Mouse (Mus musculus) kidney, embryonic 14.5 days (tissue): ENCODE results near the gene 9930104L06Rik. TPM values are rescaled to one million over a fixed set of nuclear protein-coding genes. Genes with fewer than 3 reads are reported as not detected.

ENCODE experiments used
- ATAC-seq: fragments of 200-750 bp; cut with Nextera tagmentation; 2 replicates; pipeline ENCODE4 v1.8.0; 2017; ENCODE audit warnings: moderate number of reproducible peaks, mild to moderate bottlenecking, moderate TSS enrichment, moderate library complexity; ENCODE audit not compliant: low FRiP score, low TSS enrichment
- H3K27ac ChIP-seq: fragments of 300-500 bp; sonication (generic); 2 replicates; pipeline ENCODE4 v1.5.1; 2014; ENCODE audit warnings: low read depth, mild to moderate bottlenecking, low read length, moderate library complexity, mixed read lengths
- H3K27me3 ChIP-seq: fragments of 300-500 bp; sonication (generic); 2 replicates; pipeline ENCODE4 v1.6.1; 2014; ENCODE audit warnings: mild to moderate bottlenecking, low read length; ENCODE audit not compliant: control insufficient read depth, insufficient read depth
- H3K36me3 ChIP-seq: fragments of 300-500 bp; sonication (generic); 2 replicates; pipeline ENCODE4 v1.6.1; 2014; ENCODE audit warnings: low read length, mixed read lengths; ENCODE audit not compliant: control insufficient read depth, insufficient read depth
- H3K4me1 ChIP-seq: fragments of 300-500 bp; sonication (generic); 2 replicates; pipeline ENCODE4 v1.6.1; 2014; ENCODE audit warnings: low read length, mixed read lengths; ENCODE audit not compliant: control insufficient read depth, insufficient read depth
- H3K4me2 ChIP-seq: fragments of 300-500 bp; sonication (generic); replicated peaks from 2 replicates; pipeline ENCODE4 v1.6.1; 2014; ENCODE audit warnings: low read depth, mild to moderate bottlenecking, low read length
- H3K4me3 ChIP-seq: fragments of 300-500 bp; sonication (generic); 2 replicates; pipeline ENCODE4 v1.5.1; 2014; ENCODE audit warnings: mild to moderate bottlenecking, low read length
- H3K9ac ChIP-seq: fragments of 300-500 bp; sonication (generic); 2 replicates; pipeline ENCODE4 v1.6.1; 2014; ENCODE audit warnings: low read depth, mild to moderate bottlenecking, low read length, moderate library complexity
- H3K9me3 ChIP-seq: fragments of 300-500 bp; sonication (generic); 2 replicates; pipeline ENCODE4 v1.6.1; 2016; ENCODE audit warnings: low read length; ENCODE audit not compliant: control insufficient read depth
- WGBS: fragments of 180-500 bp; shearing (Covaris S2); extraction: QIAGEN DNeasy Blood & Tissue Kit; methylation state at CpG from one replicate; pipeline ENCODE4 v1.1.7; 2014; 5-methylcytosine and 5-hydroxymethylcytosine counted together
- polyA plus RNA-seq: library from polyadenylated mRNA; unstranded; fragments of >200 nt; fragmentation: Nextera tagmentation; extraction: Ambion mirVana; gene quantifications from 2 replicates; pipeline ENCODE4 v1.2.1, GENCODE M21; 2014

Gene 9930104L06Rik
- polyA plus RNA-seq, 1 experiment from 2014 or later, result 4.8 TPM

GRCm38 (mm10) chr4:124969219-124969848 is 32.5 kb downstream of the 9930104L06Rik start:
- no peak for ATAC-seq
- H3K36me3 ChIP-seq, result no peaks in the 10 kb centered on the region
- H3K4me1 ChIP-seq, result peaks cover 5% of the 10 kb centered on the region
- no peaks in the 10 kb centered on the region for H3K9me3 ChIP-seq
- H3K27ac ChIP-seq, result no peak overlapping the region
- no peak overlapping the region for H3K9ac ChIP-seq
- peaks cover 4% of the 10 kb centered on the region for H3K27me3 ChIP-seq
- 72% methylated on average over 7 of the region's 7 CpGs for WGBS
- no peak overlapping the region for H3K4me3 ChIP-seq
- no peak overlapping the region for H3K4me2 ChIP-seq

GRCm38 (mm10) chr4:124970194-124970593 is 33.3 kb downstream of the 9930104L06Rik start:
- Histone ChIP-seq H3K27ac (no peak overlapping the region), H3K9ac (no peak overlapping the region), H3K4me2 (no peak overlapping the region), H3K36me3 (no peaks in the 10 kb centered on the region), H3K4me3 (no peak overlapping the region), H3K9me3 (no peaks in the 10 kb centered on the region), H3K27me3 (peaks cover 4% of the 10 kb centered on the region), H3K4me1 (peaks cover 2% of the 10 kb centered on the region)
- ATAC-seq, result no peak
- WGBS, result 68% methylated on average over 11 of the region's 11 CpGs

GRCm38 (mm10) chr4:124970677-124971076 is 33.8 kb downstream of the 9930104L06Rik start:
- Histone ChIP-seq H3K4me3 (no peak overlapping the region), H3K27ac (no peak overlapping the region), H3K36me3 (no peaks in the 10 kb centered on the region), H3K27me3 (peaks cover 4% of the 10 kb centered on the region), H3K9me3 (no peaks in the 10 kb centered on the region), H3K9ac (no peak overlapping the region), H3K4me2 (no peak overlapping the region), H3K4me1 (no peaks in the 10 kb centered on the region)
- ATAC-seq, result no peak
- 44% methylated on average over 5 of the region's 5 CpGs for WGBS

GRCm38 (mm10) chr4:124971094-124971493 is 34.2 kb downstream of the 9930104L06Rik start:
- ATAC-seq, result no peak
- Histone ChIP-seq H3K4me3 (no peak overlapping the region), H3K27me3 (peaks cover 4% of the 10 kb centered on the region), H3K9me3 (no peaks in the 10 kb centered on the region), H3K36me3 (no peaks in the 10 kb centered on the region), H3K4me1 (no peaks in the 10 kb centered on the region), H3K27ac (no peak overlapping the region), H3K4me2 (no peak overlapping the region), H3K9ac (no peak overlapping the region)
- 86% methylated on average over 8 of the region's 8 CpGs for WGBS

GRCm38 (mm10) chr4:124972316-124972715 is 35.5 kb downstream of the 9930104L06Rik start:
- Histone ChIP-seq H3K4me3 (no peak overlapping the region), H3K9ac (no peak overlapping the region), H3K27ac (no peak overlapping the region), H3K27me3 (peaks cover 4% of the 10 kb centered on the region), H3K4me1 (no peaks in the 10 kb centered on the region), H3K9me3 (no peaks in the 10 kb centered on the region), H3K36me3 (no peaks in the 10 kb centered on the region), H3K4me2 (no peak overlapping the region)
- no peak for ATAC-seq
- 42% methylated on average over 9 of the region's 9 CpGs for WGBS

GRCm38 (mm10) chr4:124973296-124973695 is 36.4 kb downstream of the 9930104L06Rik start:
- Histone ChIP-seq H3K36me3 (no peaks in the 10 kb centered on the region), H3K27ac (no peak overlapping the region), H3K4me3 (no peak overlapping the region), H3K9me3 (no peaks in the 10 kb centered on the region), H3K9ac (no peak overlapping the region), H3K4me1 (no peaks in the 10 kb centered on the region), H3K27me3 (peaks cover 4% of the 10 kb centered on the region; the same call in 1 of the 2 replicates), H3K4me2 (no peak overlapping the region)
- 83% methylated on average over 2 of the region's 2 CpGs for WGBS
- no peak for ATAC-seq

- Histone ChIP-seq H3K9ac (no peak overlapping the region), H3K4me1 (no peaks in the 10 kb centered on the region), H3K36me3 (no peaks in the 10 kb centered on the region), H3K27ac (no peak overlapping the region), H3K4me3 (no peak overlapping the region), H3K9me3 (no peaks in the 10 kb centered on the region), H3K4me2 (no peak overlapping the region), H3K27me3 (peaks cover 8% of the 10 kb centered on the region; the same call in 1 of the 2 replicates)
- no peak for ATAC-seq
- WGBS, result 37% methylated on average over 5 of the region's 5 CpGs
These were observed 41.4 kb downstream of the 9930104L06Rik start for GRCm38 (mm10) chr4:124978201-124978600.

GRCm38 (mm10) chr4:124983893-124984526 is 47.2 kb downstream of the 9930104L06Rik start:
- no peak overlapping the region for H3K9ac ChIP-seq
- ATAC-seq, result no peak
- H3K4me2 ChIP-seq, result no peak overlapping the region
- H3K27me3 ChIP-seq, result peaks cover 59% of the 10 kb centered on the region
- H3K9me3 ChIP-seq, result no peaks in the 10 kb centered on the region
- peaks cover 18% of the 10 kb centered on the region; the same call in 1 of the 2 replicates for H3K4me1 ChIP-seq
- 13% methylated on average over 9 of the region's 9 CpGs for WGBS
- H3K4me3 ChIP-seq, result no peak overlapping the region
- no peaks in the 10 kb centered on the region for H3K36me3 ChIP-seq
- no peak overlapping the region for H3K27ac ChIP-seq

GRCm38 (mm10) chr4:124984871-124985670 is 48.2 kb downstream of the 9930104L06Rik start:
- ATAC-seq, result peak; percentile 44
- Histone ChIP-seq H3K9me3 (no peaks in the 10 kb centered on the region), H3K4me2 (peak overlapping the region; percentile 63), H3K9ac (no peak overlapping the region), H3K27ac (peak overlapping the region; percentile 77; the same call in 1 of the 2 replicates), H3K27me3 (peaks cover 64% of the 10 kb centered on the region), H3K36me3 (no peaks in the 10 kb centered on the region), H3K4me1 (peaks cover 23% of the 10 kb centered on the region), H3K4me3 (peak overlapping the region; percentile 52)
- 4% methylated on average over 18 of the region's 18 CpGs for WGBS
